Mouse (Mus musculus) ES-Bruce4 (cell line): ENCODE results near the gene Prkar1b.

ENCODE experiments used
- CTCF ChIP-seq: IDR thresholded peaks from one replicate; pipeline ENCODE4 v1.8.1; 2011; ENCODE audit warnings: low read depth, low read length
- EP300 ChIP-seq: IDR thresholded peaks from 2 replicates; pipeline ENCODE4 v1.6.1; 2011; ENCODE audit warnings: low read depth, low read length; ENCODE audit not compliant: insufficient read depth

- no peak for TF ChIP-seq CTCF
- TF ChIP-seq EP300: no peak
Measured at GRCm38 (mm10) chr5:139174556-139175547, 25.1 kb upstream of the Prkar1b start.
